Mouse (Mus musculus): ENCODE measurements around the gene Gm9008.
"Not testable (repeated sequence)": the region's sequence is repeated elsewhere in the genome, so short reads cannot be mapped to it uniquely, and the experiment has no call there.

Gene Gm9008

GRCm38 (mm10) chr6:76497054-76497835 lies at the start of gene Gm9008:
Gene Gm9008, minus strand, starts transcription at chr6:76497784.
- DNase-seq (ENCODE audit: low read depth, low spot score), result not testable (repeated sequence)

- DNase-seq (ENCODE audit: low read depth, low spot score), result no peak
These were observed 24.5 kb upstream of the Gm9008 start for GRCm38 (mm10) chr6:76521975-76522641.

- DNase-seq (ENCODE audit: low read depth, low spot score), result no peak
These were observed 12.6 kb upstream of the Gm9008 start for GRCm38 (mm10) chr6:76510200-76510599.

GRCm38 (mm10) chr6:76496335-76496734 lies 1.2 kb downstream of the Gm9008 start:
- not testable (repeated sequence) for DNase-seq (ENCODE audit: low read depth, low spot score)

GRCm38 (mm10) chr6:76468194-76468593 lies 29.4 kb downstream of the Gm9008 start:
- DNase-seq (ENCODE audit: low read depth, low spot score), result no peak
